Mouse (Mus musculus): ENCODE data around the gene Trim17. TPM values are rescaled to one million over a fixed set of nuclear protein-coding genes. Genes with fewer than 3 reads are reported as not detected.

The Trim17 gene
- total and polyA plus RNA-seq, 3 experiments = 0.11 to 0.12 TPM; not detected in 1

- TF ChIP-seq GATA1 (IDR thresholded peaks at IDR 0.05; ENCODE audit: borderline replicate concordance, low read length) = no peak
- no peak for TF ChIP-seq TAL1 (conservative IDR thresholded peaks at IDR 0.05; ENCODE audit: low read depth, low read length)
- DNase-seq (ENCODE audit: low spot score) (no peak), ATAC-seq (ENCODE audit: extremely low read depth, insufficient number of reproducible peaks, low FRiP score, poor library complexity, severe bottlenecking) (no peak)
- peaks cover 26% of the 10 kb centered on the region for H3K36me3 ChIP-seq (replicated peaks)
- peaks cover 36% of the 10 kb centered on the region for H3K4me1 ChIP-seq (ENCODE audit: insufficient read depth, low read depth, low read length)
- no peaks in the 10 kb centered on the region; the same call in 1 of the 2 replicates for H3K27me3 ChIP-seq (ENCODE audit: insufficient read depth, low read length)
- H3K9me3 ChIP-seq (replicated peaks) = peaks cover 6% of the 10 kb centered on the region
- H3K4me3 ChIP-seq (ENCODE audit: low read depth, low read length) = peak overlapping the region; percentile 51; the same call in 1 of the 2 replicates
Measured at GRCm38 (mm10) chr11:58957226-58957914, 2.9 kb downstream of the Trim17 start.

GRCm38 (mm10) chr11:58958536-58958935, 4.1 kb downstream of the Trim17 start:
- peaks cover 37% of the 10 kb centered on the region for H3K4me1 ChIP-seq (ENCODE audit: insufficient read depth, low read depth, low read length)
- H3K27me3 ChIP-seq (ENCODE audit: insufficient read depth, low read length) = no peaks in the 10 kb centered on the region; the same call in 1 of the 2 replicates
- ATAC-seq (ENCODE audit: extremely low read depth, insufficient number of reproducible peaks, low FRiP score, poor library complexity, severe bottlenecking) = no peak

GRCm38 (mm10) chr11:58959186-58959825, 4.8 kb downstream of the Trim17 start:
- peak overlapping the region; percentile 75; the same call in 1 of the 2 replicates for H3K4me3 ChIP-seq (ENCODE audit: low read depth, low read length)
- H3K9me3 ChIP-seq (replicated peaks) = peaks cover 6% of the 10 kb centered on the region
- H3K4me1 ChIP-seq (ENCODE audit: insufficient read depth, low read depth, low read length) = peaks cover 36% of the 10 kb centered on the region
- ATAC-seq (ENCODE audit: extremely low read depth, insufficient number of reproducible peaks, low FRiP score, poor library complexity, severe bottlenecking) = no peak
- DNase-seq (ENCODE audit: low spot score) = no peak
- no peaks in the 10 kb centered on the region; the same call in 1 of the 2 replicates for H3K27me3 ChIP-seq (ENCODE audit: insufficient read depth, low read length)
- peaks cover 33% of the 10 kb centered on the region for H3K36me3 ChIP-seq (replicated peaks)
- TF ChIP-seq CTCF (IDR thresholded peaks at IDR 0.05; ENCODE audit: low read depth, low read length) = no peak
- no peak for TF ChIP-seq TAL1 (conservative IDR thresholded peaks at IDR 0.05; ENCODE audit: low read depth, low read length)
- TF ChIP-seq POLR2AphosphoS5 (IDR thresholded peaks at IDR 0.05; ENCODE audit: insufficient replicate concordance, low read depth, low read length) = no peak
- TF ChIP-seq GATA1 (IDR thresholded peaks at IDR 0.05; ENCODE audit: borderline replicate concordance, low read length) = no peak
- TF ChIP-seq GATA2 (IDR thresholded peaks at IDR 0.05; ENCODE audit: borderline replicate concordance, low read depth, low read length) = no peak

More at GRCm38 (mm10) chr11:58958536-58958935, 4.1 kb downstream of the Trim17 start:
- Histone ChIP-seq H3K36me3 (replicated peaks) (peaks cover 27% of the 10 kb centered on the region), H3K4me3 (ENCODE audit: low read depth, low read length) (no peak overlapping the region), H3K9me3 (replicated peaks) (peaks cover 6% of the 10 kb centered on the region)
- no peak for TF ChIP-seq GATA2 (IDR thresholded peaks at IDR 0.05; ENCODE audit: borderline replicate concordance, low read depth, low read length)
- no peak for TF ChIP-seq POLR2AphosphoS5 (IDR thresholded peaks at IDR 0.05; ENCODE audit: insufficient replicate concordance, low read depth, low read length)
- no peak for TF ChIP-seq CTCF (IDR thresholded peaks at IDR 0.05; ENCODE audit: low read depth, low read length)
- TF ChIP-seq GATA1 (IDR thresholded peaks at IDR 0.05; ENCODE audit: borderline replicate concordance, low read length) = no peak
- TF ChIP-seq TAL1 (conservative IDR thresholded peaks at IDR 0.05; ENCODE audit: low read depth, low read length) = no peak
- DNase-seq (ENCODE audit: low spot score) = no peak

- peak; percentile 82 for ATAC-seq (ENCODE audit: extremely low read depth, insufficient number of reproducible peaks, low FRiP score, poor library complexity, severe bottlenecking)
- DNase-seq (ENCODE audit: low spot score) = peak; percentile 91
- TF ChIP-seq GATA2 (IDR thresholded peaks at IDR 0.05; ENCODE audit: borderline replicate concordance, low read depth, low read length) = no peak
- no peak for TF ChIP-seq CTCF (IDR thresholded peaks at IDR 0.05; ENCODE audit: low read depth, low read length)
- no peak for TF ChIP-seq POLR2AphosphoS5 (IDR thresholded peaks at IDR 0.05; ENCODE audit: insufficient replicate concordance, low read depth, low read length)
- TF ChIP-seq GATA1 (IDR thresholded peaks at IDR 0.05; ENCODE audit: borderline replicate concordance, low read length) = no peak
- no peak for TF ChIP-seq TAL1 (conservative IDR thresholded peaks at IDR 0.05; ENCODE audit: low read depth, low read length)
- H3K4me3 ChIP-seq (ENCODE audit: low read depth, low read length) = peak overlapping the region; percentile 75
- H3K27me3 ChIP-seq (ENCODE audit: insufficient read depth, low read length) = no peaks in the 10 kb centered on the region; the same call in 1 of the 2 replicates
- peaks cover 39% of the 10 kb centered on the region for H3K36me3 ChIP-seq (replicated peaks)
- H3K4me1 ChIP-seq (ENCODE audit: insufficient read depth, low read depth, low read length) = peaks cover 40% of the 10 kb centered on the region
- peaks cover 6% of the 10 kb centered on the region for H3K9me3 ChIP-seq (replicated peaks)
Measured at GRCm38 (mm10) chr11:58959921-58960465, 5.5 kb downstream of the Trim17 start.

GRCm38 (mm10) chr11:58961364-58962177, 7.1 kb downstream of the Trim17 start:
- Histone ChIP-seq H3K36me3 (replicated peaks) (peaks cover 45% of the 10 kb centered on the region), H3K9me3 (replicated peaks) (peaks cover 6% of the 10 kb centered on the region), H3K4me3 (ENCODE audit: low read depth, low read length) (no peak overlapping the region; the same call in 1 of the 2 replicates), H3K4me1 (ENCODE audit: insufficient read depth, low read depth, low read length) (peaks cover 48% of the 10 kb centered on the region), H3K27me3 (ENCODE audit: insufficient read depth, low read length) (no peaks in the 10 kb centered on the region; the same call in 1 of the 2 replicates)
- TF ChIP-seq GATA1 (IDR thresholded peaks at IDR 0.05; ENCODE audit: borderline replicate concordance, low read length) (no peak), TAL1 (conservative IDR thresholded peaks at IDR 0.05; ENCODE audit: low read depth, low read length) (no peak), GATA2 (IDR thresholded peaks at IDR 0.05; ENCODE audit: borderline replicate concordance, low read depth, low read length) (no peak), POLR2AphosphoS5 (IDR thresholded peaks at IDR 0.05; ENCODE audit: insufficient replicate concordance, low read depth, low read length) (no peak), CTCF (IDR thresholded peaks at IDR 0.05; ENCODE audit: low read depth, low read length) (no peak)
- ATAC-seq (ENCODE audit: extremely low read depth, insufficient number of reproducible peaks, low FRiP score, poor library complexity, severe bottlenecking) (no peak), DNase-seq (ENCODE audit: low spot score) (no peak)
